Mouse (Mus musculus): ENCODE measurements around the gene Klrd1. TPM values are rescaled to one million over a fixed set of nuclear protein-coding genes. Genes with fewer than 3 reads are reported as not detected.
"Not testable (repeated sequence)": the region's sequence is repeated elsewhere in the genome, so short reads cannot be mapped to it uniquely, and the experiment has no call there.

Gene Klrd1
- polyA plus RNA-seq, 1 experiment from 2014 or later, result not detected

- 82% methylated on average over 2 of the region's 2 CpGs for WGBS
Measured at GRCm38 (mm10) chr6:129631046-129631445, 39.5 kb downstream of the Klrd1 start.

GRCm38 (mm10) chr6:129643237-129643636 lies 51.7 kb downstream of the Klrd1 start, which contains the start of gene Klrc3:
Gene Klrc3 (minus strand): TSS chr6:129643337.
- not testable (repeated sequence) for H3K4me2 ChIP-seq (ENCODE audit: low read length); ATAC-seq (ENCODE audit: low FRiP score, low TSS enrichment); H3K9me3 ChIP-seq (ENCODE audit: control insufficient read depth, low read length); H3K4me3 ChIP-seq (replicated peaks; ENCODE audit: low read depth, low read length); H3K9ac ChIP-seq (replicated peaks; ENCODE audit: low read length); H3K36me3 ChIP-seq (ENCODE audit: control insufficient read depth, insufficient read depth, low read length); H3K27ac ChIP-seq (replicated peaks; ENCODE audit: low read depth, low read length); H3K4me1 ChIP-seq (ENCODE audit: control insufficient read depth, insufficient read depth, low read length); DNase-seq; H3K27me3 ChIP-seq (ENCODE audit: control insufficient read depth, insufficient read depth, low read length)
- 89% methylated on average over 3 of the region's 3 CpGs for WGBS

More at GRCm38 (mm10) chr6:129631046-129631445, 39.5 kb downstream of the Klrd1 start:
- not testable (repeated sequence) for DNase-seq; H3K4me2 ChIP-seq (ENCODE audit: low read length); H3K9me3 ChIP-seq (ENCODE audit: control insufficient read depth, low read length); H3K27ac ChIP-seq (replicated peaks; ENCODE audit: low read depth, low read length); H3K36me3 ChIP-seq (ENCODE audit: control insufficient read depth, insufficient read depth, low read length); ATAC-seq (ENCODE audit: low FRiP score, low TSS enrichment); H3K9ac ChIP-seq (replicated peaks; ENCODE audit: low read length); H3K4me1 ChIP-seq (ENCODE audit: control insufficient read depth, insufficient read depth, low read length); H3K4me3 ChIP-seq (replicated peaks; ENCODE audit: low read depth, low read length); H3K27me3 ChIP-seq (ENCODE audit: control insufficient read depth, insufficient read depth, low read length)

- 93% methylated on average over 2 of the region's 3 CpGs for WGBS
- H3K36me3 ChIP-seq (ENCODE audit: control insufficient read depth, insufficient read depth, low read length); DNase-seq; H3K27me3 ChIP-seq (ENCODE audit: control insufficient read depth, insufficient read depth, low read length); H3K9me3 ChIP-seq (ENCODE audit: control insufficient read depth, low read length); H3K27ac ChIP-seq (replicated peaks; ENCODE audit: low read depth, low read length); H3K9ac ChIP-seq (replicated peaks; ENCODE audit: low read length); H3K4me3 ChIP-seq (replicated peaks; ENCODE audit: low read depth, low read length); H3K4me1 ChIP-seq (ENCODE audit: control insufficient read depth, insufficient read depth, low read length); H3K4me2 ChIP-seq (ENCODE audit: low read length); ATAC-seq (ENCODE audit: low FRiP score, low TSS enrichment): not testable (repeated sequence)
Measured at GRCm38 (mm10) chr6:129644054-129644453, 52.5 kb downstream of the Klrd1 start.

Other genes starting within 250 kb of the Klrd1 start
- gene Clec12a, start 249.1 kb upstream of the Klrd1 start, polyA plus RNA-seq (2014; fragmentation: Nextera tagmentation; extraction: Ambion mirVana), result 0.08 and 0.33 TPM in 2 replicates
- 0.16 and 0.32 TPM in 2 replicates for gene Clec12b, start 205.9 kb upstream of the Klrd1 start, polyA plus RNA-seq (2014; fragmentation: Nextera tagmentation; extraction: Ambion mirVana)
- 0.93 and 1.9 TPM in 2 replicates for gene Clec1b, start 194.5 kb upstream of the Klrd1 start, polyA plus RNA-seq (2014; fragmentation: Nextera tagmentation; extraction: Ambion mirVana)
- 0.32 and 0.37 TPM in 2 replicates for gene Clec9a, start 182.9 kb upstream of the Klrd1 start, polyA plus RNA-seq (2014; fragmentation: Nextera tagmentation; extraction: Ambion mirVana)
- gene Clec1a, start 139.8 kb upstream of the Klrd1 start, polyA plus RNA-seq (2014; fragmentation: Nextera tagmentation; extraction: Ambion mirVana), result 1.9 and 2.1 TPM in 2 replicates
- not detected in 2 replicates for gene Olr1, start 84.6 kb upstream of the Klrd1 start, polyA plus RNA-seq (2014; fragmentation: Nextera tagmentation; extraction: Ambion mirVana)
- not detected in 2 replicates for gene Tmem52b, start 79.2 kb upstream of the Klrd1 start, polyA plus RNA-seq (2014; fragmentation: Nextera tagmentation; extraction: Ambion mirVana)
- 72.0 and 102 TPM in 2 replicates for gene Gabarapl1, start 58.6 kb upstream of the Klrd1 start, polyA plus RNA-seq (2014; fragmentation: Nextera tagmentation; extraction: Ambion mirVana)
- gene Klre1, start 13.9 kb upstream of the Klrd1 start, polyA plus RNA-seq (2014; fragmentation: Nextera tagmentation; extraction: Ambion mirVana), result 0.12 TPM in 1 of 2 replicates, not detected in the other
- 0.19 and 0.21 TPM in 2 replicates for gene Klrk1, start 32.1 kb downstream of the Klrd1 start, polyA plus RNA-seq (2014; fragmentation: Nextera tagmentation; extraction: Ambion mirVana)
- not detected in 2 replicates for gene Klrc3, start 51.6 kb downstream of the Klrd1 start, polyA plus RNA-seq (2014; fragmentation: Nextera tagmentation; extraction: Ambion mirVana)
- not detected in 2 replicates for gene Klrc2, start 68.9 kb downstream of the Klrd1 start, polyA plus RNA-seq (2014; fragmentation: Nextera tagmentation; extraction: Ambion mirVana)
- gene Klrc1, start 87.2 kb downstream of the Klrd1 start, polyA plus RNA-seq (2014; fragmentation: Nextera tagmentation; extraction: Ambion mirVana), result not detected in 2 replicates
- not detected in 2 replicates for gene Klri1, start 125.3 kb downstream of the Klrd1 start, polyA plus RNA-seq (2014; fragmentation: Nextera tagmentation; extraction: Ambion mirVana)
- not detected in 2 replicates for gene Klri2, start 148.7 kb downstream of the Klrd1 start, polyA plus RNA-seq (2014; fragmentation: Nextera tagmentation; extraction: Ambion mirVana)
- not detected in 2 replicates for gene Gm156, start 192.5 kb downstream of the Klrd1 start, polyA plus RNA-seq (2014; fragmentation: Nextera tagmentation; extraction: Ambion mirVana)

Measured in midbrain, embryonic 14.5 days (tissue).